Mouse (Mus musculus): ENCODE data around the gene Nrxn2. TPM values are rescaled to one million over a fixed set of nuclear protein-coding genes. Genes with fewer than 3 reads are reported as not detected.
A peak's percentile ranks its signal among the peaks of the same experiment; 100 is the strongest.

Gene Nrxn2
- polyA plus RNA-seq, 1 experiment from 2014 or later, result 41.7 TPM

DNA sequence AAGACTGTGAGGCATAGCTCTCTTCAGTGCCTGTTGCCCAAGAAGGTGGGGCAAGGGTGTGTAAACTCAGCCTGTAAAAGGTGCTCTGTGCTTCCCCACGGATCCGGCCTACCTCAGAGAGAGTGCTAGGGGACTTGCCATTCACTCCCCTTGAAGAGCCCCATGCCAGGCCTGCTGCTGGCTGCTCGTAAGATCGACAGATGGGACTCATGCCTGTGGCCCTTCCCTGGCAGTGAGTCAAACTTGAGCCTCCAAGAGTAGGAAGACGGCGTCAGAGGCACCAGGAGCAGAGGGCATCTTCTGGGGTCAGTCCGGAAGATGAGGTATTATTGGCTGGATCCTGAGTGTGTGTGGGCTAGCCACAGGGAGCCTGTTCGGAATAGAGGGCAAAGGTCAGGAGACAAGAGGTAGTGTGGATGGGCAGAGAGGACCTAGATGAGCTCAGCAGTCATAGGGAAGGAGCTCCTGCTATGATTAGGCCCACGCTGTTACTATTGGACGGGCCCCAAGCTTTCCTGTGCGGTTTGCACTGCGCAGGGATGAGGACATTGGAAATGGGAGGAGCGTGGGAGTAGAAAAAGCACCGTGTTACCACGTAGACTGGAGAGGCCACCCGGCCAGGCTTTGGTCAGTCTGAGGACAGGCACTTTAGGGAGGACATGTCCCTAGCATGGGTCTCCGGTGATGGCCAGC, 109.5 kb downstream of the Nrxn2 start:
- peaks cover 27% of the 10 kb centered on the region for H3K4me1 ChIP-seq (ENCODE audit: control insufficient read depth, insufficient read depth, low read length)
- no peak overlapping the region for H3K9ac ChIP-seq (ENCODE audit: low read length)
- peaks cover 24% of the 10 kb centered on the region for H3K36me3 ChIP-seq (ENCODE audit: control insufficient read depth, insufficient read depth, low read length)
- 82% methylated on average over 17 of the region's 17 CpGs for WGBS
- H3K27me3 ChIP-seq (replicated peaks; ENCODE audit: control insufficient read depth, insufficient read depth, low read length), result no peaks in the 10 kb centered on the region
- no peak for DNase-seq (ENCODE audit: low spot score)
- H3K27ac ChIP-seq (ENCODE audit: low read depth, low read length), result no peak overlapping the region
- no peak overlapping the region for H3K4me3 ChIP-seq (ENCODE audit: low read depth, low read length)
- no peak overlapping the region for H3K4me2 ChIP-seq (ENCODE audit: low read length)
- ATAC-seq, result no peak
- no peaks in the 10 kb centered on the region for H3K9me3 ChIP-seq (replicated peaks; ENCODE audit: control insufficient read depth, low read length)

- ATAC-seq, result peak; percentile 41; the same call in 1 of the 2 replicates
- H3K27me3 ChIP-seq (replicated peaks; ENCODE audit: control insufficient read depth, insufficient read depth, low read length), result no peaks in the 10 kb centered on the region
- peaks cover 32% of the 10 kb centered on the region for H3K4me1 ChIP-seq (ENCODE audit: control insufficient read depth, insufficient read depth, low read length)
- 0 out of 2 replicates have a peak overlapping the region, but pooled peaks have one; percentile 9 for H3K27ac ChIP-seq (ENCODE audit: low read depth, low read length)
- peak overlapping the region; percentile 78 for H3K4me2 ChIP-seq (ENCODE audit: low read length)
- no peaks in the 10 kb centered on the region for H3K9me3 ChIP-seq (replicated peaks; ENCODE audit: control insufficient read depth, low read length)
- H3K36me3 ChIP-seq (ENCODE audit: control insufficient read depth, insufficient read depth, low read length), result peaks cover 16% of the 10 kb centered on the region; the same call in 1 of the 2 replicates
- peak; percentile 78 for DNase-seq (ENCODE audit: low spot score)
- 56% methylated on average over 14 of the region's 14 CpGs for WGBS
- H3K4me3 ChIP-seq (ENCODE audit: low read depth, low read length), result 0 out of 2 replicates have a peak overlapping the region, but pooled peaks have one; percentile 15
- H3K9ac ChIP-seq (ENCODE audit: low read length), result no peak overlapping the region
These were observed 110.9 kb downstream of the Nrxn2 start for GRCm38 (mm10) chr19:6529265-6529985.

DNA sequence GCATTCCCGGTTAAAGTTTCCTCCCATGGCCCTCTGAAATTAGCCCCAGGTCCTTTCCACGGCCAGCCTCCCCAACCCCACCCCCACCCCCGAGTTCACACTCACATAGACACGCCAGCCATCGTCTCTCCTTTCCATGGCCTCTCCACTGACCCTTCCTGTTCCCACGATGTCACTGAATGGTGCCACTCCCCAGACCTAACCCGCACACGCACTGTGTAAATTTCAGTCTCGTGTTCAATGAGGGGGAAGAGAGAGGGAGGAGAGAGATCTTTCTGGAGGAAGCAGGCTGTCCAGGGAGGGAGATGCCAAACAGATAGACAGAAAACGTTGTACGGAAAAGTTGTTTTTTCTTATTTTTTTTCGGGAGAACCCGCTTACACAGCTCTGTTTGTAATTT, 111.8 kb downstream of the Nrxn2 start:
- peak overlapping the region; percentile 9; the same call in 1 of the 2 replicates for H3K27ac ChIP-seq (ENCODE audit: low read depth, low read length)
- H3K36me3 ChIP-seq (ENCODE audit: control insufficient read depth, insufficient read depth, low read length), result peaks cover 16% of the 10 kb centered on the region; the same call in 1 of the 2 replicates
- H3K27me3 ChIP-seq (replicated peaks; ENCODE audit: control insufficient read depth, insufficient read depth, low read length), result no peaks in the 10 kb centered on the region
- ATAC-seq (no peak), DNase-seq (ENCODE audit: low spot score) (no peak)
- H3K9ac ChIP-seq (ENCODE audit: low read length), result peak overlapping the region; percentile 47
- WGBS, result 20% methylated on average over 13 of the region's 13 CpGs
- peaks cover 32% of the 10 kb centered on the region for H3K4me1 ChIP-seq (ENCODE audit: control insufficient read depth, insufficient read depth, low read length)
- H3K4me2 ChIP-seq (ENCODE audit: low read length), result peak overlapping the region; percentile 78
- no peaks in the 10 kb centered on the region for H3K9me3 ChIP-seq (replicated peaks; ENCODE audit: control insufficient read depth, low read length)
- H3K4me3 ChIP-seq (ENCODE audit: low read depth, low read length), result peak overlapping the region; percentile 15

DNA sequence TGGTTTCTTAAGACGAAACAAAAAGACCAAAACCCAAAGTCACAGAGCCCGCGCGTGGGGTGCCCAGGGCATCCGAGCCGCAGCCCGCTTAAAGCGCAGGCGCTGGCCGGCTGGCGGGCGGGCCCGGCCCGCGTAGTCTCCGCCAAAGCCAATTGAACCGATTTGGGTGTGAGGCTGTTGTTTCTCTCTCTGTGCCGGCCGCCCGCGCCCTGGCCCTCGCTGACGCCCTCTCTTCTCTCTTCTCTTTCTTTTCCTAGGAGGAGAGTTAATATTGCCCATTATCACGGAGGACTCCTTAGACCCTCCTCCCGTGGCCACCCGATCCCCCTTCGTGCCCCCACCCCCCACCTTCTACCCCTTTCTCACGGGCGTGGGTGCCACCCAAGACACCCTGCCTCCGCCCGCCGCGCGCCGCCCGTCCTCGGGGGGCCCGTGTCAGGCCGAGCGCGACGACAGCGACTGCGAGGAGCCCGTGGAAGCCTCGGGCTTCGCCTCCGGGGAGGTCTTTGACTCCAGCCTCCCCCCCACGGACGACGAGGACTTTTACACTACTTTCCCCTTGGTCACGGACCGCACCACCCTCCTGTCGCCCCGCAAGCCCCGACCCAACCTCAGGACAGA, 112.6 kb downstream of the Nrxn2 start:
- H3K4me3 ChIP-seq (ENCODE audit: low read depth, low read length), result peak overlapping the region; percentile 45

GRCm38 (mm10) chr19:6531832-6532471, 113.4 kb downstream of the Nrxn2 start:
- Histone ChIP-seq H3K4me1 (ENCODE audit: control insufficient read depth, insufficient read depth, low read length) (peaks cover 32% of the 10 kb centered on the region), H3K36me3 (ENCODE audit: control insufficient read depth, insufficient read depth, low read length) (peaks cover 5% of the 10 kb centered on the region; the same call in 1 of the 2 replicates)
- WGBS, result 4% methylated on average over 34 of the region's 36 CpGs

More for the DNA sequence above, 112.6 kb downstream of the Nrxn2 start:
- H3K4me2 ChIP-seq (ENCODE audit: low read length), result peak overlapping the region; percentile 78
- H3K9ac ChIP-seq (ENCODE audit: low read length), result peak overlapping the region; percentile 77
- H3K4me1 ChIP-seq (ENCODE audit: control insufficient read depth, insufficient read depth, low read length), result peaks cover 32% of the 10 kb centered on the region
- ATAC-seq (peak; percentile 36), DNase-seq (ENCODE audit: low spot score) (peak; percentile 69)
- H3K36me3 ChIP-seq (ENCODE audit: control insufficient read depth, insufficient read depth, low read length), result peaks cover 13% of the 10 kb centered on the region; the same call in 1 of the 2 replicates
- peak overlapping the region; percentile 84 for H3K27ac ChIP-seq (ENCODE audit: low read depth, low read length)
- no peaks in the 10 kb centered on the region for H3K9me3 ChIP-seq (replicated peaks; ENCODE audit: control insufficient read depth, low read length)
- under 1% methylated on average over 56 of the region's 56 CpGs for WGBS
- no peaks in the 10 kb centered on the region for H3K27me3 ChIP-seq (replicated peaks; ENCODE audit: control insufficient read depth, insufficient read depth, low read length)

GRCm38 (mm10) chr19:6532656-6533055, 114.1 kb downstream of the Nrxn2 start:
- peak overlapping the region; percentile 78 for H3K4me2 ChIP-seq (ENCODE audit: low read length)
- ATAC-seq, result peak; percentile 13; the same call in 1 of the 2 replicates
- H3K9me3 ChIP-seq (replicated peaks; ENCODE audit: control insufficient read depth, low read length), result no peaks in the 10 kb centered on the region
- peak overlapping the region; percentile 45 for H3K4me3 ChIP-seq (ENCODE audit: low read depth, low read length)
- WGBS, result 4% methylated on average over 13 of the region's 13 CpGs
- H3K9ac ChIP-seq (ENCODE audit: low read length), result peak overlapping the region; percentile 77
- H3K4me1 ChIP-seq (ENCODE audit: control insufficient read depth, insufficient read depth, low read length), result peaks cover 32% of the 10 kb centered on the region
- H3K27me3 ChIP-seq (replicated peaks; ENCODE audit: control insufficient read depth, insufficient read depth, low read length), result no peaks in the 10 kb centered on the region
- H3K36me3 ChIP-seq (ENCODE audit: control insufficient read depth, insufficient read depth, low read length), result peaks cover 3% of the 10 kb centered on the region; the same call in 1 of the 2 replicates
- H3K27ac ChIP-seq (ENCODE audit: low read depth, low read length), result peak overlapping the region; percentile 49
- peak; percentile 43 for DNase-seq (ENCODE audit: low spot score)

More at GRCm38 (mm10) chr19:6531832-6532471, 113.4 kb downstream of the Nrxn2 start:
- ATAC-seq (peak; percentile 43), DNase-seq (ENCODE audit: low spot score) (peak; percentile 56)
- Histone ChIP-seq H3K9me3 (replicated peaks; ENCODE audit: control insufficient read depth, low read length) (no peaks in the 10 kb centered on the region), H3K27ac (ENCODE audit: low read depth, low read length) (peak overlapping the region; percentile 84), H3K4me2 (ENCODE audit: low read length) (peak overlapping the region; percentile 78), H3K27me3 (replicated peaks; ENCODE audit: control insufficient read depth, insufficient read depth, low read length) (no peaks in the 10 kb centered on the region), H3K9ac (ENCODE audit: low read length) (peak overlapping the region; percentile 77), H3K4me3 (ENCODE audit: low read depth, low read length) (peak overlapping the region; percentile 45)

GRCm38 (mm10) chr19:6533290-6534117, 115.0 kb downstream of the Nrxn2 start:
- peak overlapping the region; percentile 45; the same call in 1 of the 2 replicates for H3K4me3 ChIP-seq (ENCODE audit: low read depth, low read length)
- H3K4me2 ChIP-seq (ENCODE audit: low read length), result peak overlapping the region; percentile 78
- no peaks in the 10 kb centered on the region for H3K27me3 ChIP-seq (replicated peaks; ENCODE audit: control insufficient read depth, insufficient read depth, low read length)
- no peak overlapping the region for H3K27ac ChIP-seq (ENCODE audit: low read depth, low read length)
- no peaks in the 10 kb centered on the region for H3K9me3 ChIP-seq (replicated peaks; ENCODE audit: control insufficient read depth, low read length)
- H3K9ac ChIP-seq (ENCODE audit: low read length), result peak overlapping the region; percentile 77; the same call in 1 of the 2 replicates
- WGBS, result 70% methylated on average over 11 of the region's 11 CpGs
- DNase-seq (ENCODE audit: low spot score) (no peak), ATAC-seq (no peak)
- peaks cover 32% of the 10 kb centered on the region for H3K4me1 ChIP-seq (ENCODE audit: control insufficient read depth, insufficient read depth, low read length)
- H3K36me3 ChIP-seq (ENCODE audit: control insufficient read depth, insufficient read depth, low read length), result peaks cover 3% of the 10 kb centered on the region; the same call in 1 of the 2 replicates

DNA sequence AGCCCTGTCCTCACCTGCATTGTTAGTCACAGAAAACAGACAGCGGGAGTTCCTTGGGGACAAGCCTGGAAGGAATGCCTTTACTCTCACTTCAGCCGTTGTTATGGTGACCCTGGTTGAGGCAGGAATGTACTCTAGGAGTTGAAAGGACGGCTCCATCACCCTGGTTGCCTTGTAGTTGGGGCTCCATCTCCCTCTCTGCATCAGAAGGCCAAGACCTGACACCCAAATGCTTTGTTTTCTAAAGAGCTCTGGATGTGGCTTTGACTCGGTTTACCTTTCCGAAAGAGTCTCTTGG, 115.5 kb downstream of the Nrxn2 start:
- WGBS, result 40% methylated on average over 5 of the region's 5 CpGs
- Histone ChIP-seq H3K36me3 (ENCODE audit: control insufficient read depth, insufficient read depth, low read length) (no peaks in the 10 kb centered on the region), H3K4me3 (ENCODE audit: low read depth, low read length) (no peak overlapping the region), H3K4me1 (ENCODE audit: control insufficient read depth, insufficient read depth, low read length) (peaks cover 32% of the 10 kb centered on the region), H3K9me3 (replicated peaks; ENCODE audit: control insufficient read depth, low read length) (no peaks in the 10 kb centered on the region), H3K9ac (ENCODE audit: low read length) (no peak overlapping the region), H3K4me2 (ENCODE audit: low read length) (no peak overlapping the region), H3K27me3 (replicated peaks; ENCODE audit: control insufficient read depth, insufficient read depth, low read length) (no peaks in the 10 kb centered on the region), H3K27ac (ENCODE audit: low read depth, low read length) (no peak overlapping the region)
- DNase-seq (ENCODE audit: low spot score) (no peak), ATAC-seq (no peak)

Data from forebrain, embryonic 14.5 days (tissue).